Mouse (Mus musculus): ENCODE measurements at regions not wholly inside any gene's neighbourhood (a gene's known extent, or its start where the extent isn't known, plus 50 kb on each side); places are given as distances from the start of the nearest gene placed in this dataset.

DNA sequence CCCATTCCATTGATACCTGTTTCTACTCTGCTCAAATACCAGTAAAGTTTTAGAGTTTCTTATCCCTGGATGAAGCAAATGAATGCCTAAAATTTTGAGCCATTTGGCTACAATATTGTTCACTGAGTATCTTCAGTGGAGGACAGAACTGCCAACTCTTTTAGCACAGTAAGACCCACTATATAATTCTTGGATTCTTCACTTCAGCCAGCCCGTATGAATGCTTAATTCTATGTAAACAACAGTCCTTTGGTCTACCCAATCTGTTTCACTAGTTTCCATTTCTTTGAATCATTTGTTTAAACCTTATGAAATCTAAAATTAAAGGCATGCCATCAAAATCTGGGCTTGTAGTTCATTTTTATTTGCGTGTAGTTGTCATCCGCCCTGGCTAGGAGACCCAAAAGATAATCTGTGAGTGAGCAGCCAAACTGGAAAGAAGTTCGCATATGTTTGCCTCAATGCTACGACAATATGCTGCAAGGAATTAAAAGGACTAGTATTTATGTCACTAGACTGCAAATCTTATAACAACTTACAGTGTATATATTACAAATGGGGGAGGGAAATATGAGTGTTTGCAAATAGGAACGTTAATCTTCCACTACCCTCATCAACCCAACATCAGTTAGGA is 188.2 kb upstream of the Slit2 start:
- TF ChIP-seq TAL1 (IDR thresholded peaks at IDR 0.05; ENCODE audit: low read length) (no peak), GATA1 (IDR thresholded peaks at IDR 0.05; ENCODE audit: low read length) (no peak)
